Mouse (Mus musculus) erythroid progenitor cell, adult 5-6 weeks (primary cell): ENCODE data around the gene Uhrf2. TPM values are rescaled to one million over a fixed set of nuclear protein-coding genes. Genes with fewer than 3 reads are reported as not detected.
"Not testable (repeated sequence)": the region's sequence is repeated elsewhere in the genome, so short reads cannot be mapped to it uniquely, and the experiment has no call there.

Source experiments
- ATAC-seq: replicated peaks from 2 replicates; pipeline ENCODE4 v1.8.0; 2016; ENCODE audit warnings: moderate number of reproducible peaks, mild to moderate bottlenecking, moderate TSS enrichment, inconsistent platforms; ENCODE audit not compliant: poor library complexity, low FRiP score, severe bottlenecking
- total RNA-seq, 2 experiments: library from RNA; stranded (forward) in 1 of 2; stranded (reverse) in 1 of 2; fragments of 150-400 nt in 1 of 2; fragments of 186-747, 209-891 nt in 1 of 2; gene quantifications; 2 replicates each; pipeline versions ENCODE4 v1.2.3 to v1.2.4; 2015 to 2017; ENCODE audit warnings: low replicate concordance in 2 of 2

The Uhrf2 gene
- total RNA-seq (2015; ENCODE audit: low replicate concordance), result 151 and 220 TPM in 2 replicates
- total RNA-seq (2017; ENCODE audit: low replicate concordance), result 132 and 155 TPM in 2 replicates

DNA sequence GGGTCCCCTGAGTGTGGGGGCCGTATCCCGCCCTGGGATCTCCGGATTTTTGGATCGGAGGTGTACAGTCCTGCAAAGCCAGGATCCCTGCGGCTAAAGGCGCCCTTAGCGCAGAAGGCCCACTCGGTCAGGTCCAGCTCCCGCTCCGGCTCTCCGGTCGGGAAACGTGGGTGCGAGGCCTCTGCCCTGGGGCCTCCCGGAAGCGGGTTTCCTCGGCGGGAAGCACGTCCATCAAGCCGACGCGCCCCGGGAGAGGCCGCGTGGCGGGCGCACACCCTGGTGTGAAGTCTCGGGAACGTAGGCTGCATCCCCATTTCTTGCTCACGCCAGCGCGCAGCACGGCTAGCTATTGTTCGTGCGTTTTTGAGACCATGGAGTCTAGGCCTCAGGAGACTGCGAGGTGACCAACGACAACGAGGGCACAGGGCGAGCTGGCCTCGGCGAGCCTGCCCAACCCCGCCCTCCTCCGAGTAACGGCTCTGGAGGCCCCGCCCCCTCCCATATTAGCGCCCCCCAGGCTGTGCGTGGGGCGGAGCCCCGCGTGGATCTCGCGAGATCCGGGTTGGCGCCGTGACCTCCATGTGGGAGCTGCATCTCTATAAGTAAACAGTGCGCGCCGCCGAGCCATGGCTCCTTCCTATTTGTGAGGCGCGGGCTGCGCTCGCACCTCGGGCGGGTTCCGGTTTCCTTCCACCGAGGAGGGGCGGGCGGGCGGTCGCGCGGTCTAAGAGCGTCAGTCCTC lies at the start of gene Uhrf2:
Gene Uhrf2 (plus strand): TSS at position 620 of the 742 bp plus-strand sequence.
- ATAC-seq, result peak; percentile 92

DNA sequence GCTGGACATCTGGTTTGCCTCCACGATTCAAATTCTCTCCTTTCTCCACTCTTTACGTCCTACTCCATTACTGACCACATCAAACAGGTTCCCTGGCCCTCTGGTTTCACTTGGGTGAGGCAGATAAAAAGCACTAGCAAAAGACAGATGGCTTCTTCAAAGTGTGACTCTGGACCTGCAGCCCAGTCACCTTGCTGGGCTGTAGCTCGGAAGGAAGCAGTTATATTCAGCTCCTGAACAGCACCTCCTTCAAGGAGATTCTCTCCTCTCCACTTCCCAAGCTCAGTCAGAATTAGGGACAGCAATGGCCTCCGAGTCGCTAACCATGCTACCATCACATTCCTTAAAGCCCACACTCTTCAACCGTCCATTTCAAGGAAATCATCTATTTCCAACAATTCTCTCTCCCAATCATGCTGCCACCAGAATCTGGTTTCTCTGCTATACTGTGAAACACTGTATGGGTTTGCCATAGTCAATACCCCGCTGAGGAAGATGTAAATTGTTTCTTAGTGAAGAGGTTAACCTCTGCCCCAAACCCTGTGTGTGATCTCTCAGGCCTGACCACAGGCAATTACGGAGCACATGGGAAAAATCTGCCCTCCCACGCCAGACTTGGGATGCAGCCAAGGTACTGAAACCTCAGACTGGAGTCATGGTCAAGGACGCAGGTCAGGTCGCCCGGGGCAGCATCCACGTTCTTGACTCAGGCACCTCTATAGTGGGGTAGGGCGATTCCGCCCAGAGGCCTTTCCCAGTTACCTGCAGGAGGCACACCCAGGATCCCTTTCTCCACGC lies 45.9 kb upstream of the Uhrf2 start:
- ATAC-seq, result no peak

DNA sequence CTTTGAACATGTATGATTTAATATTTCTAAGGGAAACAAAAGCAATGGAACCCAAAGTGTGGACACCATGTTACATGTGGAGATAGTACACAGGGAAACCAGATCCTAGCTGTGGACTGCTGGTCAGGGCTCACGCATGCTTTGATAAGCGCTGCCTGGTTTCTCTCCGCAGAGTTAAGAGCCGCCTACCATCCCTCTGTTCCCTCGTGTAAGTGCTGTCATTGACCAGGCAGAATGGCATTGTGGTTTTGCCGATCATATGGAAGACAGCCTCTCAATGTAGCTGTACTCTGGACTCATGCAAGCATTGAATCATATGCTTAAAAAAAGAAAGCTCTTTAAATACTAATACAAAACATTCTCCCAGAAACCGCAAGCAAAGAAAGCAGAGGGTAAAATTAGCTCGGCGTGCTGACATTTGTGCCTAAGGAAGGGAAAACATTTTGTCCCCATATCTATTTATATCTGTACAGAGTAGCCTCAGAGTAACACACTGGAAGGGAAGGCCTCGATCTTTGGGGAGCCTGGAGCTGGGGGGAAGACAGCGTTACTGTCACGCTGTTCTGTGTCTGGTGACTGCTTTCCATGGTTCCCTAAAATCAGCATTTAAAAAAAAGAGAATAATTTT lies 43.7 kb upstream of the Uhrf2 start:
- ATAC-seq, result no peak

DNA sequence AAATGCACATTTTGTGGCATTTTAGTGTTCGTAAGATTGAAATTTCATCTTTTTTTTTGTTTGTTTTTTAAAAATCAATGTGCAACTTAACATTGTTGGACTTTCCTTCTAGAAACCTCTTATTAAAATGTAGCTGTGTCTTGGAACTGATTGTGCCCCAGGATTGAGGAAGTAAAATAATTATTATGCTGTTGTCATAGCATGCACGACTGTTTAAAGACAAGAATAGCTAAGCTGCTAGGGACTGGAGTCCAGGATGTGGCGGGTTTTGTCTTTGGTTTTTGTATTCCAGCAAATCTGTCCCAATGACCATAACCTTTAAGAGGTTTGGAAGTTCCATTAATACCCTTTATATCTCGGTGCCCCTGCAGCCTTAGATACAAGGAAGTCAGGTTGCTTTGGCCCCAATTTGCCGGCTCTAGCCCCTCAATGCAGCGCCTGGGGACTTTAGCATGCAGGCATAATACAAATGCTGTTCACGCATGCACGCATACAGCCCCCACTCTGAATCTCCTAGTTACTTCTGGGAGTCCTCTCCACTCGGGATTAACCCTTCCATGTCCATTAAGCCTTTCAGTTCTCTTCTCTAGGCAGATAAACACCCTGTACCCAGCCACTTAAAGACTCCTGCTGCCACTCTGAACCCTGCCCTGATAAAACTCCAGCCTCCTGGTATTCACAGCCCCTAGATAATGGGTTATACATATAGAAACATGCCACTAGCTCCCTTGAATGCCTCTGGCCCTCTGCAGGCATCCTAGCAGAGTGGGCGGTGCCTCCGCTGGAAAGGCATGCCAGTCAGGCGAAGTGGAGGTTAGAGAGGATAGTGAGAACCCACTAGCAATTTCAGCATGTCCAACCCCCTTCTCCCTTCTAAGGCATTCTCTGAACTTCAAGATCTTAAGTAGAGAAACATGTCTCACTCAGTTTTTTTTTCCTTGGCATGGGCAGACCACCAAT lies 29.6 kb upstream of the Uhrf2 start:
- ATAC-seq, result no peak

DNA sequence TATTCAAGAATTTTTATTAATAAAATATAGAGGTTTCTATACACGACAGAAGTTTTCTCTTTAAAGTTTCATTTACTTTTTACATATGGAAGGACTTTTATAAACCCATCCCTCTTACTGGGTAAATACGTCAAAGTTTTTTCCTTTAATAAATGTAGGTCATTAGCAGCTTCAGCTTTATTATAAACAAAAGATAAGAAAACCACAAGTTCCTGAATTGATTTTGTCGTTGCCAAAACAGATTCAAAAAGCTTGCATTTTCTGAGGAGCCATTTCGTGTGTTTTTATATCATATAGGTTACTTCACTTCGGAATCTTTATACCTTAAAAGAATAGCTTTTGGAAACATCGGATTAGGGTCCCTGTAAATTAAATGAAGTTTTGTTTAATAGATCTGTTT lies 28.8 kb upstream of the Uhrf2 start:
- no peak for ATAC-seq

DNA sequence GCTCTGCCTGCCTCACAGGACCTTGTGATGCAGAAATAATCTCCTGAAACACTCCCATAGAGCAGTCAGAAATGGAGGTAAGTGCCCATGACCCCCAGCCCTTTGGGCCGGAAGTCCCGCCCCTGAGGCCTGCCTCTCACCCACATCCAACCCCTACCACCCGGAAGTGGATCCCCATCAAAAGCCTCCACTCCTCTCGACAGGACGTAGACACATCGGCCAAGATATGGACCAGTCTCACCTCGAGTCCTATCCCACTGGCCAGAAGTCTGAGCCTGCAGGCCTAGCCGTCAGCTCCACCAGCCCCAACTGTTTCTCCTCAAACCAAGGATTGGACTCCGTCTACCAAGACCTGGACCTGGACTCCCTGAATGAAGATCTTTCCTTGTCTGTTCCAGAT lies 26.7 kb upstream of the Uhrf2 start, which contains the start of gene Trpd52l3:
Gene Trpd52l3 (plus strand): TSS at position 170 of the 400 bp plus-strand sequence.
- ATAC-seq, result no peak

DNA sequence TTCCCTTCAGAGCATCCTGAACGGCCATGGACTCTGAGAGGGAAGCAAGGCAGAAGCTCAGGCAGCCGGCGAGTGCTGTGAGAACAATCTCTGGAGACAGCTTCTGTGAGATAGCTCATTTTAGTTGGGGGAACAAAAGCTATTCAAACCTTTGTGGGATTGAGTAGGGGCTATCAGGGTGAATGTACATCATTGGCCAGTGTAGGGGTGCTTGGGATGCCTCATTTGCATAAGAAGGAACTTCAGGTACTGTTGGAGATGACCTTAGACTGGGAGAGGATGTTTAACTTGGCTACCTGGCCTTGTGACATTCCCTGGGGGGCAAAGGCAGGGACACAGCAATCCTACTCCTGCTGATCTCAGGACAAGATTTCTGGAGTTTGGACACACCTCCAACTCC lies 23.9 kb upstream of the Uhrf2 start:
- no peak for ATAC-seq

DNA sequence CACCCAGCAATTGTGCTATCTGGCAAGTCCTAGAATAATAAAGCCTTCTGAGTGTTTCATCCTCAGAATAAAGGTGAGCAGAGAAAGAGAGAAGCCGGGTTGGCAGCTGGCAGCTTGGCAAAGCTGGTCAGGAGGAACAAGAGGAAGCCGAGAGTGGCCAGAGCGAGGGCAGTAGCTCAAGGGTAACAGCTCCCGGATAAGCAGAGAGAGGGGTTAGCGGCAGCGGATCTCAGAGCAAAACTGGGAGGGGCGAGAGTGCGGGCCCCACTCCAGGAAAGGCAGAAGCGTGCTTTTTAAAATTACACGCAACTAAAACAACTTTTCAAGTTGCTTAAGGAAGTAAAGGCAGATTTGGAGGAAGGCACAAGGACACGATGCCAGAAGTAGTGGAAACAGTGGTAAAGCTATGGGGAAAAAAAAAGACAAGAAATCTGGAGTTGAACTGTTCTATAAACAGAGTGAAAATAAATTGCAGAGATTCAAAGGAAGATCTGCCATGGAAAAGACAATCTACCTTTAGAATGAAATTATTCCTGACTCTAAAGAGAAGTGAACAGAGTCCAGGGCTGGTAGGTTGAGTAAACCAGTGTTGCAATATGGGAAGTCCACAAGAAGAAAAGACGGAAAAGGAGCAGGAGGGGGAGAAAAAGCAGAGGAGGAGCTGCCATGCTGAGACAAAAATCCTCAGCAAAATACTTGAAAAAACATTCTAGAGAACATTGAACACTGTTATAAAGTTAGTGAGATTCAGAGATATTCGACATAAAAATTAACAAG lies 19.6 kb upstream of the Uhrf2 start:
- no peak for ATAC-seq

DNA sequence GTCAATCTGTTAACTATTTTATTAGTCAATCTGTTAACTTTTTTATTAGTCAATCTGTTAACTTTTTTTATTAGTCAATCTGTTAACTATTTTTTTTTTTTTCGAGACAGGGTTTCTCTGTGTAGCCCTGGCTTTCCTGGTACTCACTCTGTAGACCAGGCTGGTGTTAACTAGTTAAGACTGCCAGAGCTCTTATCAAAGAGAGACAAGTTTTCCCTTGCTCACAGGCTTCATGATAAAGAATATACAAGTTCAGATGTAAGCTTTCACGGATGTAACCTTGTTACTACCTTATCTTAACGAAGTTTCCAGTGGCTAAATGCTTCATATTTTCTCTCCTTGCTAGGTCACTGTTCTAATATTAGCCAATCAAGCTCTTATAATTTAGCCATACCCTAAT lies 16.0 kb upstream of the Uhrf2 start:
- ATAC-seq, result no peak

DNA sequence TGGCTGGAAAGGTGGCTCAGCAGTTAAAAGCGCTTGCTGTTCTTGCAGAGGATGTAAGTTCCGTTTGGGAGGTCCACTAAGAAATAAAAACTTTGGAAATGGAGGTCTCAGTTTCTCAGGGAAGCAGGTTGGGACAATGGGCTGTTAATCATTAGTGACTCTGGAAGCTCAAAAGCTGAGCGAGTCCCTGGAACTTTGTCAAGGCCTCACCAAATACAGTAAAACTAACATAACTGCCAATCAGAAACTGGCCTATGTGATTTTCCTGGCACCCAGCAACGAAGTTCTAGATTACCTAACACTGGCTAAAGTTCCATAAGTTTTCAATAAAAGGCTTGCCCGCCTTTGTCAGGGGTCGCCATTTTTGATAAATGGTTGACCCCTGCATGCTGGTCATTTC lies 14.2 kb upstream of the Uhrf2 start:
- no peak for ATAC-seq

DNA sequence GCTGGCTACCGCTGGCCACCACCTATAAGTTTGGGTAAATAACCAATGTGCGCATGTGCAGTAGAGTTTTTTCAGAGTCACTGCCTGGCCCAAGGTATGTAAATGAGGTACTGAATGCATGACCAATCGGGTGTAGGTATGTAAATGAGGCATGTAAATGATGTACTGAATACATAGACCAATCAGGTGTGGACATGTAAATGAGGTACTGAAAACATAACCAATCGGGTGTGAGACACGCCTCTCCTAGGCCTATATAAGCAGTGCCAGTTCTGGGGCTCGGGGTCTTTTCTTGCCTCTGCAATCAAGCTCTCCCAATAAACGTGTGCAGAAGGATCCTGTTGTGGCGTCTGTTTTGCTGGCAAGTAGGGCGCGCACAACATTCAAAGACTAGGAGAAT lies 6.9 kb upstream of the Uhrf2 start:
- ATAC-seq, result not testable (repeated sequence)

DNA sequence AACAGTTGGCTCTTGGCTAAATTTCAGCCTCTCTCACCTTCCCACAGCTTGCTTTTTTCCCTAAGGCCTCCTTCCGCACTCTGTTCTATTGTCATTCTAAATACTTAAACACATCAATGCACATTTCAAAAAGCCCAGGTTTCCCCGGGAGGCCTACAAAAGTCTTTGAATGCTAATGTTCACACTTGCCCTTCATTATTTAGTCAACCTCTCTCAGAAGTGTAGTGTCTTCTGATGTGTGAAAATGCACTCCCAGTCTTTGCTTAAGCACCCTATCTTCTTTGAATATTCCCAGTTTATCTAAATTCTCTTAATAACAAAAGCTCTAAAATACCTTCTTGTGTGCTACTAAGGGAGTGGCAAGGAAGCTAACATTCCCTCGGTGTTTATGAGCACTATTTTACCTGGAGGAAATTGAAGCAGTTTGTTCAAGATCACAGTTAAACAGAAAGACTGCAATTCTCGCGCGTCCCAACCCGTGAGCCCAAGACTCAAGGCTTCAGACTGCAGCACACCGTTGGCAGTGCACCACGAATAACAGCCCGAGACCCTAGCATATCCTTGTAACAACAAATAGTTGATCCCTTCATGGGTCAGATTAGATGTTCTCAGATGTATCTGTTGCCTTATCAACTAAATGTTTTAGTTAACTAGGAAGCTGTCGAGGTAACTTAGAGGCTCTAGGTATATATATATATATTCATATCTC lies 1.2 kb upstream of the Uhrf2 start:
- no peak for ATAC-seq

DNA sequence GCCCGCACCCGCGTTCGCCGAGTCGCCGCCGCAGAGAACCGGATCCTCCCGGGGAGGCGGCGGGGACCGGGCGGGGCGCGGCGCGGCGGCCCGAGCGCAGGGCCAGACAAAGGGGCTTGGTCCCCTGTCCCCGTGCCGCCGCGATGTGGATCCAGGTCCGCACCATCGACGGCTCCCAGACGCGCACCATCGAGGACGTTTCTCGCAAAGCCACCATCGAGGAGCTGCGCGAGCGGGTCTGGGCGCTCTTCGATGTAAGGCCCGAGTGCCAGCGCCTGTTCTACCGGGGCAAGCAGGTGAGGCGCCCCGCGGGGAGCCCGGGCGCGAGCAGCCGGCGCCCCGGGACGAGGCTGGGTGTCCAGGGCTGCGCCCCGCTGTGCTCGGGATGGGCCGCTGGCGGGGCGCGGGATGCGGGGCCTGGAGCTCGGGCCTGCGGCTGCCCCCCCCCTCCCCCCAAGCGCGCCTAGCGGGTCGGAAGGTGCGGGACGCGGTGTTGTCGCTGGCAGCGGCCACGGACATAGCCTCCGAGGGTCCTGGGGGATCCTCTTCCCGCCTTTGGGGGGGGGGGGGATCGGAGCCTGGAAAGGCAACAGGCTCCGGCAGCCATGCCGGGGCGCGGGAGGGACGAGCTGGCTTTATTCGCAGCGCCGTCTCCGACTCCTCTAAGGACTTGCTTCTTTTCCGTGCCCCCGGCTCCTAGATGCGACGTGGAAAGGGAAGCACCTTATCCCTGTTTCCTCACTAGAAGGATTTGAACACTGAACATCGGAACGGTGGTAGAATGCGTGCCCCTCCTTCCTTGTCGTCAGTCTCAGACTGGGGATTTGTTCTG lies 539 bp downstream of the Uhrf2 start:
- ATAC-seq, result peak; percentile 4; the same call in 1 of the 2 replicates

DNA sequence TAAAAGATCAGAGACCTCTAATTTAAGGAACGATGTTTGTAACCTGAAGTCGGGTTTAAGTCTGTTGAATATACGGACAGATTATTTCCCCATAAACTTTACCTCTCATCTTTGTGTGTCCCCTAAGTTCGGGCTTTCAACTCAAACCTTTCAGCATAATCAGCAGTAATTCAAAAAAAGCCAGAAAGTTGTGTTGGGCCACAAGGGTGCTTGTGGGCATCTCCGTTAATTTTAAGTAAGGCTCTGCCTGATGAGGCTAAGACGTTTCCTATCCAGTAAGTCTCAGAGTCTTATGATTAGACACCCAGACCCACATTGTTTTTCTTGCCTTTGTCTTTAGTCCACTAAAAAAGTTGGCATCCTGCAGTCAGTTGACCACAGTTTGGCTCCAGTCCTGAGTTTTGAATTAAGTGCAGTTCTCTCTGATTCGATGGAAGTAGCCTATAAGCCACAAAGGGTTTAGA lies 1.2 kb downstream of the Uhrf2 start:
- ATAC-seq, result no peak

DNA sequence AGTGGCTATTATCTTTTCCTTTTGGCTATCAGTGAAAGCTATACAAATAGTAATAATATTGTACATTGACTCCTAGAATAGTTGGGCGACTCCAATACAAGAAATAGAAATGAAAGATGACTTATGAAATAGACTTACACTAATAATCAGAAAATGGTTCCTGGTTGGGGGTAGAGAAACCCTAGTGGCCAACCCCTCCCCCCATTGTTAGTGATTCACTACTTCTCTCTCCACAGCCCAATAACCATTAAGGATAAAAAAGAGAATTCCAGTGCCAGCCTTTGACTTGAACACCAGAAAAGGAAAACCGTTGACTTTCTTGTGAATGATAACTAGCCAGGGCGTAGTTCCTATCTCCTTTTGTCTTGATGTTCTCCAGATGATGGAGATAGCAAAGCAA lies 1.9 kb downstream of the Uhrf2 start:
- ATAC-seq, result no peak

DNA sequence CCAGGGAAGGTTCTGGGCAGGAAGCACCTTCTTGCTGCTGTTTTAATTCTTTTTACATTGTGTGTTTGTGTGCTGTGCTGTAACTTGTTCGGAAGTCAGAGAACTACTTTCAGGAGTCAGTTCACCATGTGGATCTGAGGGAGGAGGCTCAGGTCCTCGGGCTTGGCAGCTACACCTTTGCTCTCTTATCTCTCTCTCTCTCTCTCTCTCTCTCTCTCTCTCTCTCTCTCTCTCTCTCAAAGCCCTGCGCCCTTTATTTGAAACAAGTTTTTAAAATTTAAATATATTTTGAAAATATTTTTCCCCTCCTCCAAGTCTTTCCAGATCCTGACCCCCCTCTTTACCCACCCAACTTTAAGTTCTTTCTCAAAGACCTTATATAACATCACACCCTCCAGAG lies 5.0 kb downstream of the Uhrf2 start:
- ATAC-seq, result no peak

DNA sequence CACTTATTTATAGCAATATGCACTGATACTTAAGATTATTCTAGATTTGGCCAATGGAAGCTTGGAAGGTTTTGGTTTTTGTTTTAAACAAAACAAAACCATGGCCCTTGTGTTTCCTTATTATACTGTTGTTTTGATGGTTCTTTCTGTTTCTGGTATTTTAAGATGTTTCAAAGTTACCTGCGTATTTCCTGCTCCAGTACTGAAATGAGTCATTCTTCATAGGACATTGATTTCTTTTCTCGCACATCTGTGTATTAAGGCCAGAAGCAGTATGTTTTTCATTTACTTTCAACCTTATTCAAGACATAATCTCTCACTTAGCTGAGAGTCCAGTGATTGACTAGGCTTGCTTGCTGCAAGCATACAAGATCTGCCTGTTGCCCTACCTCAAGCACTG lies 13.4 kb downstream of the Uhrf2 start:
- no peak for ATAC-seq
